Mouse (Mus musculus) testis, adult 2 months (tissue): ENCODE data around the gene Pgs1. TPM values are rescaled to one million over a fixed set of nuclear protein-coding genes. Genes with fewer than 3 reads are reported as not detected.

Experiments used
- H3K27ac ChIP-seq: fragments of 200-500 bp; 2 replicates; pipeline ENCODE4 v1.5.1; 2012; ENCODE audit warnings: low read depth, low read length; ENCODE audit not compliant: control insufficient read depth, insufficient read depth
- H3K27me3 ChIP-seq: fragments of 200-500 bp; 2 replicates; pipeline ENCODE4 v1.6.1; 2012; ENCODE audit warnings: mild to moderate bottlenecking, low read length, moderate library complexity; ENCODE audit not compliant: control insufficient read depth, insufficient read depth
- H3K36me3 ChIP-seq: fragments of 200-500 bp; 2 replicates; pipeline ENCODE4 v1.6.1; 2012; ENCODE audit warnings: mild to moderate bottlenecking, low read length; ENCODE audit not compliant: control insufficient read depth, insufficient read depth
- H3K4me1 ChIP-seq: fragments of 200-500 bp; 2 replicates; pipeline ENCODE4 v1.6.1; 2012; ENCODE audit warnings: low read length; ENCODE audit not compliant: control insufficient read depth, insufficient read depth
- H3K4me3 ChIP-seq: fragments of 200-500 bp; 2 replicates; pipeline ENCODE4 v1.5.1; 2012; ENCODE audit warnings: low read depth, mild to moderate bottlenecking, low read length, moderate library complexity, mixed read lengths; ENCODE audit not compliant: control insufficient read depth
- CTCF ChIP-seq: fragments of 200-500 bp; IDR thresholded peaks from 2 replicates; pipeline ENCODE4 v1.5.1; 2012; ENCODE audit warnings: low read depth, mild to moderate bottlenecking, inconsistent platforms, low read length, moderate library complexity; ENCODE audit not compliant: control insufficient read depth, insufficient read depth, insufficient replicate concordance
- POLR2A ChIP-seq: fragments of 200-500 bp; IDR thresholded peaks from 2 replicates; pipeline ENCODE4 v1.6.1; 2012; ENCODE audit warnings: low read depth, mild to moderate bottlenecking, inconsistent platforms, low read length, moderate library complexity; ENCODE audit not compliant: control insufficient read depth
- polyA plus RNA-seq: library from polyadenylated mRNA; depleted of rRNA; stranded (reverse); fragments of >200 nt; gene quantifications from 2 replicates; pipeline ENCODE4 v1.2.3, GENCODE M21; 2012

Gene Pgs1
- polyA plus RNA-seq, 1 experiment: 55.3 TPM

- Histone ChIP-seq H3K36me3 (peaks cover 5% of the 10 kb centered on the region), H3K27me3 (no peaks in the 10 kb centered on the region), H3K4me1 (peaks cover 21% of the 10 kb centered on the region), H3K4me3 (no peak overlapping the region), H3K27ac (no peak overlapping the region)
- TF ChIP-seq CTCF (no peak), POLR2A (no peak)
Observed at GRCm38 (mm10) chr11:118008843-118009242, 22.8 kb downstream of the Pgs1 start.

GRCm38 (mm10) chr11:118009865-118010571 is 23.9 kb downstream of the Pgs1 start:
- Histone ChIP-seq H3K4me3 (no peak overlapping the region), H3K27me3 (no peaks in the 10 kb centered on the region), H3K27ac (no peak overlapping the region), H3K4me1 (peaks cover 21% of the 10 kb centered on the region), H3K36me3 (peaks cover 3% of the 10 kb centered on the region)
- TF ChIP-seq CTCF: no peak
- TF ChIP-seq POLR2A: no peak

- Histone ChIP-seq H3K4me3 (no peak overlapping the region), H3K27ac (no peak overlapping the region), H3K4me1 (peaks cover 18% of the 10 kb centered on the region), H3K36me3 (no peaks in the 10 kb centered on the region; the same call in 1 of the 2 replicates), H3K27me3 (no peaks in the 10 kb centered on the region)
- TF ChIP-seq POLR2A (no peak), CTCF (no peak)
Observed at GRCm38 (mm10) chr11:118012595-118012994, 26.5 kb downstream of the Pgs1 start.

- Histone ChIP-seq H3K36me3 (no peaks in the 10 kb centered on the region; the same call in 1 of the 2 replicates), H3K27ac (no peak overlapping the region), H3K4me3 (no peak overlapping the region), H3K4me1 (peaks cover 12% of the 10 kb centered on the region), H3K27me3 (no peaks in the 10 kb centered on the region)
- no peak for TF ChIP-seq CTCF
- TF ChIP-seq POLR2A: no peak
Observed at GRCm38 (mm10) chr11:118013339-118013738, 27.2 kb downstream of the Pgs1 start.

- no peaks in the 10 kb centered on the region; the same call in 1 of the 2 replicates for H3K36me3 ChIP-seq
Observed at GRCm38 (mm10) chr11:118014391-118014995, 28.4 kb downstream of the Pgs1 start.

GRCm38 (mm10) chr11:118015381-118016145 is 29.5 kb downstream of the Pgs1 start:
- Histone ChIP-seq H3K36me3 (no peaks in the 10 kb centered on the region; the same call in 1 of the 2 replicates), H3K27me3 (no peaks in the 10 kb centered on the region), H3K27ac (no peak overlapping the region), H3K4me1 (no peaks in the 10 kb centered on the region), H3K4me3 (no peak overlapping the region)
- TF ChIP-seq POLR2A: no peak
- no peak for TF ChIP-seq CTCF

More at GRCm38 (mm10) chr11:118014391-118014995, 28.4 kb downstream of the Pgs1 start:
- TF ChIP-seq CTCF (no peak), POLR2A (no peak)
- no peak overlapping the region for H3K27ac ChIP-seq
- no peaks in the 10 kb centered on the region for H3K27me3 ChIP-seq
- no peak overlapping the region for H3K4me3 ChIP-seq
- peaks cover under 1% of the 10 kb centered on the region; the same call in 1 of the 2 replicates for H3K4me1 ChIP-seq

- no peak for TF ChIP-seq POLR2A
- TF ChIP-seq CTCF: peak; percentile 23; the same call in 1 of the 2 replicates
- no peaks in the 10 kb centered on the region for H3K27me3 ChIP-seq
- no peak overlapping the region for H3K4me3 ChIP-seq
- H3K4me1 ChIP-seq: no peaks in the 10 kb centered on the region
- no peak overlapping the region for H3K27ac ChIP-seq
- H3K36me3 ChIP-seq: no peaks in the 10 kb centered on the region; the same call in 1 of the 2 replicates
Observed at GRCm38 (mm10) chr11:118018328-118018727, 32.2 kb downstream of the Pgs1 start.
